Mouse (Mus musculus): ENCODE data around the gene Syn3.

GRCm38 (mm10) chr10:86123224-86123623 lies 375.5 kb downstream of the Syn3 start:
- no peak for TF ChIP-seq CTCF (conservative IDR thresholded peaks at IDR 0.05; ENCODE audit: insufficient read depth, insufficient read length, low read depth, low read length)
- TF ChIP-seq POLR2A (IDR thresholded peaks at IDR 0.05; ENCODE audit: low read depth, low read length), result no peak
